Mouse (Mus musculus) MEL (cell line): ENCODE measurements around the gene Fam57b. TPM values are rescaled to one million over a fixed set of nuclear protein-coding genes. Genes with fewer than 3 reads are reported as not detected.

ENCODE experiments used
- DNase-seq: peaks from one replicate; pipeline ENCODE4 v3.0.0; 2011; ENCODE audit warnings: low read depth, low spot score
- H3K27ac ChIP-seq: 2 replicates; pipeline ENCODE4 v1.5.1; 2012; ENCODE audit warnings: low read depth, mild to moderate bottlenecking, control low read depth, low read length, moderate library complexity; ENCODE audit not compliant: control insufficient read depth
- H3K27me3 ChIP-seq, 2 experiments: fragments of 150-350 bp in 1 of 2; sonication (generic) in 1 of 2; 2 replicates each; pipeline ENCODE4 v1.6.1; 2012; ENCODE audit warnings: low read length in 2 of 2, mild to moderate bottlenecking in 2 of 2, improper control_type of control experiment in 1 of 2, moderate library complexity in 1 of 2; ENCODE audit not compliant: insufficient read depth in 2 of 2, control insufficient read depth in 1 of 2
- H3K36me3 ChIP-seq, 2 experiments: 2 replicates each; pipeline ENCODE4 v1.6.1; 2012 to 2014; ENCODE audit warnings: low read length in 2 of 2, improper control_type of control experiment in 1 of 2, inconsistent platforms in 1 of 2, mild to moderate bottlenecking in 1 of 2; ENCODE audit not compliant: insufficient read depth in 2 of 2, control insufficient read depth in 1 of 2
- H3K4me1 ChIP-seq, 2 experiments: fragments of 150-350 bp in 1 of 2; sonication (generic) in 1 of 2; 2 replicates each; pipeline ENCODE4 v1.6.1; 2012; ENCODE audit warnings: low read length in 2 of 2, improper control_type of control experiment in 1 of 2, mild to moderate bottlenecking in 1 of 2; ENCODE audit not compliant: insufficient read depth in 2 of 2, control insufficient read depth in 1 of 2
- H3K4me3 ChIP-seq, 2 experiments: fragments of 150-350 bp in 1 of 2; sonication (generic) in 1 of 2; 2 replicates each; pipeline ENCODE4 v1.5.1; 2012; ENCODE audit warnings: low read depth in 2 of 2, low read length in 2 of 2, mild to moderate bottlenecking in 2 of 2, moderate library complexity in 2 of 2, control low read depth in 1 of 2, improper control_type of control experiment in 1 of 2; ENCODE audit not compliant: control insufficient read depth in 1 of 2, insufficient read depth in 1 of 2
- H3K79me2 ChIP-seq: 2 replicates; pipeline ENCODE4 v1.6.1; 2012; ENCODE audit warnings: mild to moderate bottlenecking, low read length, moderate library complexity; ENCODE audit not compliant: control insufficient read depth, poor library complexity, insufficient read depth
- H3K9ac ChIP-seq: 2 replicates; pipeline ENCODE4 v1.6.1; 2012; ENCODE audit warnings: low read depth, mild to moderate bottlenecking, control low read depth, low read length, moderate library complexity; ENCODE audit not compliant: control insufficient read depth, poor library complexity, severe bottlenecking
- H3K9me3 ChIP-seq: fragments of 150-350 bp; sonication (generic); replicated peaks from 2 replicates; pipeline ENCODE4 v1.6.1; 2012; ENCODE audit warnings: mild to moderate bottlenecking, low read length, improper control_type of control experiment, moderate library complexity; ENCODE audit not compliant: insufficient read depth
- CHD1 ChIP-seq: IDR thresholded peaks from 2 replicates; pipeline ENCODE4 v1.6.1; 2012; ENCODE audit warnings: low read depth, mild to moderate bottlenecking, inconsistent platforms, low read length, improper control_type of control experiment
- E2F4 ChIP-seq: IDR thresholded peaks from 2 replicates; pipeline ENCODE4 v1.6.1; 2011; ENCODE audit warnings: low read depth, low read length, improper control_type of control experiment, borderline replicate concordance
- EP300 ChIP-seq, 2 experiments: IDR thresholded peaks; 2 replicates each; pipeline ENCODE4 v1.6.1; 2011; ENCODE audit warnings: improper control_type of control experiment in 2 of 2, low read length in 2 of 2, low read depth in 1 of 2, mild to moderate bottlenecking in 1 of 2
- KAT2A ChIP-seq: conservative IDR thresholded peaks from 2 replicates; pipeline ENCODE4 v1.6.1; 2012; ENCODE audit warnings: low read depth, low read length, improper control_type of control experiment, inconsistent platforms
- NRF1 ChIP-seq: IDR thresholded peaks from 2 replicates; pipeline ENCODE4 v1.6.1; 2014; ENCODE audit warnings: low read depth, mild to moderate bottlenecking, inconsistent platforms, low read length, improper control_type of control experiment, moderate library complexity; ENCODE audit not compliant: poor library complexity, insufficient read depth, severe bottlenecking
- POLR2AphosphoS5 ChIP-seq: IDR thresholded peaks from 2 replicates; pipeline ENCODE4 v1.6.1; 2012; ENCODE audit warnings: low read depth, borderline replicate concordance, mild to moderate bottlenecking, inconsistent platforms, low read length, moderate library complexity, mixed read lengths
- RAD21 ChIP-seq: IDR thresholded peaks from 2 replicates; pipeline ENCODE4 v1.6.1; 2011; ENCODE audit warnings: mild to moderate bottlenecking, low read depth, low read length, improper control_type of control experiment
- RCOR1 ChIP-seq: IDR thresholded peaks from 2 replicates; pipeline ENCODE4 v1.6.1; 2012; ENCODE audit warnings: low read depth, mild to moderate bottlenecking, inconsistent platforms, low read length, improper control_type of control experiment
- SMC3 ChIP-seq: IDR thresholded peaks from 2 replicates; pipeline ENCODE4 v1.6.1; 2011; ENCODE audit warnings: low read depth, low read length, improper control_type of control experiment
- TCF12 ChIP-seq: IDR thresholded peaks from 2 replicates; pipeline ENCODE4 v1.6.1; 2014; ENCODE audit warnings: low read depth, mild to moderate bottlenecking, inconsistent platforms, low read length, improper control_type of control experiment, moderate library complexity
- USF1 ChIP-seq: IDR thresholded peaks from 2 replicates; pipeline ENCODE4 v1.6.1; 2014; ENCODE audit warnings: low read depth, mild to moderate bottlenecking, inconsistent platforms, low read length, improper control_type of control experiment, moderate library complexity
- USF2 ChIP-seq, 2 experiments: IDR thresholded peaks; 2 replicates each; pipeline ENCODE4 v1.6.1; 2011 to 2012; ENCODE audit warnings: improper control_type of control experiment in 2 of 2, low read length in 2 of 2, borderline replicate concordance in 1 of 2, inconsistent platforms in 1 of 2, low read depth in 1 of 2, mild to moderate bottlenecking in 1 of 2; ENCODE audit not compliant: insufficient read depth in 1 of 2
- polyA plus RNA-seq, 2 experiments: library from polyadenylated mRNA; stranded (reverse) in 1 of 2; unstranded in 1 of 2; fragments of >175 nt in 1 of 2; fragments of >200 nt in 1 of 2; gene quantifications; 2 replicates each; pipeline versions ENCODE4 v1.2.1 to v1.2.4; 2012; ENCODE audit warnings: low replicate concordance in 2 of 2, low read depth in 1 of 2; ENCODE audit not compliant: insufficient read length in 2 of 2, insufficient read depth in 1 of 2, missing spikeins in 1 of 2
- total RNA-seq: library from RNA; depleted of rRNA; stranded (reverse); fragments of 300-350 nt; gene quantifications from 2 replicates; pipeline ENCODE4 v1.2.3, GENCODE M21; 2012

Fam57b gene
- total and polyA plus RNA-seq, 3 experiments: 0.50 to 1.7 TPM; not detected in 1

- TF ChIP-seq USF2 (IDR thresholded peaks at IDR 0.05; ENCODE audit: borderline replicate concordance in 1 of 2, insufficient read depth in 1 of 2, low read depth in 1 of 2, low read length in 2 of 2) (no peak), POLR2AphosphoS5 (no peak)
Observed at GRCm38 (mm10) chr7:126832036-126832598, 34.6 kb downstream of the Fam57b start (continued).

- Histone ChIP-seq H3K36me3 (no peaks in the 10 kb centered on the region), H3K9ac (no peak overlapping the region), H3K79me2 (no peaks in the 10 kb centered on the region), H3K27ac (no peak overlapping the region), H3K4me1 (0 out of 4 replicates have a peak, but pooled peaks cover 0 to 4% of the 10 kb centered on the region in 2 experiments), H3K4me3 (no peak overlapping the region), H3K9me3 (no peaks in the 10 kb centered on the region), H3K27me3 (peaks cover 0 to 3% of the 10 kb centered on the region in 2 experiments; a peak in 2 of 4 replicates)
- DNase-seq: no peak
- no peak for TF ChIP-seq EP300 (IDR thresholded peaks at IDR 0.05; ENCODE audit: low read depth in 1 of 2, low read length in 2 of 2)
- no peak for TF ChIP-seq RAD21
- TF ChIP-seq TCF12: no peak
- no peak for TF ChIP-seq E2F4
- no peak for TF ChIP-seq SMC3
- TF ChIP-seq USF1: no peak
- no peak for TF ChIP-seq NRF1
- TF ChIP-seq RCOR1: no peak
Observed at GRCm38 (mm10) chr7:126833294-126833693, 35.8 kb downstream of the Fam57b start.

- H3K27ac ChIP-seq: no peak overlapping the region
- H3K4me3 ChIP-seq: no peak overlapping the region
- no peaks in the 10 kb centered on the region for H3K9me3 ChIP-seq
- H3K27me3 ChIP-seq: peaks cover 5 to 10% of the 10 kb centered on the region in 2 experiments
- no peak overlapping the region for H3K9ac ChIP-seq
- no peaks in the 10 kb centered on the region for H3K36me3 ChIP-seq
- TF ChIP-seq CHD1 (no peak), KAT2A (no peak)
- no peak for DNase-seq
- no peaks in the 10 kb centered on the region for H3K4me1 ChIP-seq
- H3K79me2 ChIP-seq: no peaks in the 10 kb centered on the region
Observed at GRCm38 (mm10) chr7:126843276-126843675, 45.8 kb downstream of the Fam57b start.
